Mouse (Mus musculus) neural tube, embryonic 14.5 days (tissue): ENCODE measurements around the gene Arhgap9. TPM values are rescaled to one million over a fixed set of nuclear protein-coding genes. Genes with fewer than 3 reads are reported as not detected.
A peak's percentile ranks its signal among the peaks of the same experiment; 100 is the strongest.

Source experiments
- ATAC-seq: fragments of 200-750 bp; cut with Nextera tagmentation; 2 replicates; pipeline ENCODE4 v1.8.0; 2017; ENCODE audit warnings: low read depth, mild to moderate bottlenecking, moderate TSS enrichment, moderate library complexity
- H3K27ac ChIP-seq: fragments of 300-500 bp; sonication (generic); 2 replicates; pipeline ENCODE4 v1.5.1; 2014; ENCODE audit warnings: low read depth, mild to moderate bottlenecking, control low read depth, low read length, moderate library complexity, mixed read lengths
- H3K27me3 ChIP-seq: fragments of 300-500 bp; sonication (generic); 2 replicates; pipeline ENCODE4 v1.6.1; 2014; ENCODE audit warnings: low read length; ENCODE audit not compliant: control insufficient read depth, insufficient read depth
- H3K36me3 ChIP-seq: fragments of 300-500 bp; sonication (generic); 2 replicates; pipeline ENCODE4 v1.6.1; 2014; ENCODE audit warnings: low read length, mixed read lengths; ENCODE audit not compliant: control insufficient read depth, insufficient read depth
- H3K4me1 ChIP-seq: fragments of 300-500 bp; sonication (generic); 2 replicates; pipeline ENCODE4 v1.6.1; 2014; ENCODE audit warnings: low read length; ENCODE audit not compliant: control insufficient read depth, insufficient read depth
- H3K4me2 ChIP-seq: fragments of 300-500 bp; sonication (generic); 2 replicates; pipeline ENCODE4 v1.6.1; 2014; ENCODE audit warnings: mild to moderate bottlenecking, low read depth, low read length, control low read depth
- H3K4me3 ChIP-seq: fragments of 300-500 bp; sonication (generic); 2 replicates; pipeline ENCODE4 v1.5.1; 2014; ENCODE audit warnings: low read depth, low read length, control low read depth, mixed read lengths
- H3K9ac ChIP-seq: fragments of 300-500 bp; sonication (generic); replicated peaks from 2 replicates; pipeline ENCODE4 v1.6.1; 2014; ENCODE audit warnings: low read depth, mild to moderate bottlenecking, control low read depth, low read length, mixed read lengths
- H3K9me3 ChIP-seq: fragments of 300-500 bp; sonication (generic); 2 replicates; pipeline ENCODE4 v1.6.1; 2016; ENCODE audit warnings: low read length; ENCODE audit not compliant: control insufficient read depth
- WGBS: fragments of 180-500 bp; shearing (Covaris S2); extraction: QIAGEN DNeasy Blood & Tissue Kit; methylation state at CpG from one replicate; pipeline ENCODE4 v1.1.7; 2014; 5-methylcytosine and 5-hydroxymethylcytosine counted together
- polyA plus RNA-seq: library from polyadenylated mRNA; unstranded; fragments of >200 nt; fragmentation: Nextera tagmentation; extraction: Ambion mirVana; gene quantifications from 2 replicates; pipeline ENCODE4 v1.2.1, GENCODE M21; 2014

The Arhgap9 gene
- polyA plus RNA-seq, 1 experiment from 2014 or later: 0.42 TPM

GRCm38 (mm10) chr10:127336952-127337351 lies 15.2 kb downstream of the Arhgap9 start:
- Histone ChIP-seq H3K4me3 (no peak overlapping the region), H3K9me3 (no peaks in the 10 kb centered on the region), H3K27ac (no peak overlapping the region), H3K9ac (no peak overlapping the region), H3K36me3 (no peaks in the 10 kb centered on the region), H3K4me1 (peaks cover 10% of the 10 kb centered on the region), H3K4me2 (no peak overlapping the region), H3K27me3 (peaks cover 6% of the 10 kb centered on the region)
- 77% methylated on average over 5 of the region's 5 CpGs for WGBS
- no peak for ATAC-seq

- Histone ChIP-seq H3K9ac (no peak overlapping the region), H3K36me3 (no peaks in the 10 kb centered on the region), H3K4me3 (no peak overlapping the region), H3K9me3 (no peaks in the 10 kb centered on the region), H3K4me2 (no peak overlapping the region), H3K27me3 (peaks cover 6% of the 10 kb centered on the region), H3K4me1 (peaks cover 10% of the 10 kb centered on the region), H3K27ac (no peak overlapping the region)
- 80% methylated on average over 6 of the region's 6 CpGs for WGBS
- ATAC-seq: no peak
These were observed 15.9 kb downstream of the Arhgap9 start for GRCm38 (mm10) chr10:127337536-127338099.

- WGBS: under 1% methylated on average over 30 of the region's 31 CpGs
- Histone ChIP-seq H3K4me2 (peak overlapping the region; percentile 55), H3K9me3 (no peaks in the 10 kb centered on the region), H3K27me3 (peaks cover 6% of the 10 kb centered on the region), H3K9ac (no peak overlapping the region), H3K27ac (peak overlapping the region; percentile 12; the same call in 1 of the 2 replicates), H3K4me3 (peak overlapping the region; percentile 28), H3K4me1 (peaks cover 10% of the 10 kb centered on the region), H3K36me3 (no peaks in the 10 kb centered on the region)
- peak; percentile 80; the same call in 1 of the 2 replicates for ATAC-seq
These were observed 17.3 kb downstream of the Arhgap9 start for GRCm38 (mm10) chr10:127338930-127339682.

GRCm38 (mm10) chr10:127339683-127340576 lies 18.2 kb downstream of the Arhgap9 start:
- peak overlapping the region; percentile 55 for H3K4me2 ChIP-seq
- peaks cover 6% of the 10 kb centered on the region for H3K27me3 ChIP-seq
- H3K36me3 ChIP-seq: no peaks in the 10 kb centered on the region
- peaks cover 10% of the 10 kb centered on the region for H3K4me1 ChIP-seq
- H3K4me3 ChIP-seq: peak overlapping the region; percentile 28
- no peak for ATAC-seq
- no peak overlapping the region for H3K9ac ChIP-seq
- no peaks in the 10 kb centered on the region for H3K9me3 ChIP-seq
- peak overlapping the region; percentile 12; the same call in 1 of the 2 replicates for H3K27ac ChIP-seq
- under 1% methylated on average over 39 of the region's 42 CpGs for WGBS

GRCm38 (mm10) chr10:127340577-127341359 lies 19.0 kb downstream of the Arhgap9 start:
- Histone ChIP-seq H3K9me3 (no peaks in the 10 kb centered on the region), H3K27ac (no peak overlapping the region), H3K4me2 (peak overlapping the region; percentile 55), H3K4me3 (peak overlapping the region; percentile 28), H3K36me3 (no peaks in the 10 kb centered on the region), H3K4me1 (peaks cover 10% of the 10 kb centered on the region), H3K27me3 (peaks cover 6% of the 10 kb centered on the region), H3K9ac (no peak overlapping the region; the same call in 1 of the 2 replicates)
- no peak for ATAC-seq
- under 1% methylated on average over 26 of the region's 27 CpGs for WGBS

GRCm38 (mm10) chr10:127341360-127341690 lies 19.6 kb downstream of the Arhgap9 start:
- H3K9me3 ChIP-seq: no peaks in the 10 kb centered on the region
- H3K4me2 ChIP-seq: peak overlapping the region; percentile 55
- H3K9ac ChIP-seq: no peak overlapping the region
- H3K4me1 ChIP-seq: peaks cover 10% of the 10 kb centered on the region
- no peaks in the 10 kb centered on the region for H3K36me3 ChIP-seq
- H3K27ac ChIP-seq: no peak overlapping the region
- 0% methylated on average over 11 of the region's 11 CpGs for WGBS
- H3K27me3 ChIP-seq: peaks cover 6% of the 10 kb centered on the region
- ATAC-seq: no peak
- peak overlapping the region; percentile 28 for H3K4me3 ChIP-seq

- H3K9ac ChIP-seq: no peak within 1 kb of the TSS; the same call in 1 of the 2 replicates
- H3K27me3 ChIP-seq: peaks cover 6% of the 10 kb centered on the region
- H3K4me2 ChIP-seq: peak within 1 kb of the TSS; percentile 55
- peak within 1 kb of the TSS; percentile 28 for H3K4me3 ChIP-seq
- H3K4me1 ChIP-seq: peaks cover 10% of the 10 kb centered on the region
- H3K9me3 ChIP-seq: no peaks in the 10 kb centered on the region
- 0 out of 2 replicates have a peak, but pooled peaks have one; percentile 38 for ATAC-seq
- H3K36me3 ChIP-seq: no peaks in the 10 kb centered on the region
- under 1% methylated on average over 29 of the region's 29 CpGs for WGBS
- H3K27ac ChIP-seq: no peak within 1 kb of the TSS
These were observed 20.3 kb downstream of the Arhgap9 start, which contains the start of gene Gli1 for GRCm38 (mm10) chr10:127341891-127342639. Gli1 (minus strand) TSS chr10:127341974.

- Histone ChIP-seq H3K27me3 (peaks cover 6% of the 10 kb centered on the region), H3K9ac (no peak overlapping the region), H3K27ac (no peak overlapping the region), H3K4me1 (peaks cover 10% of the 10 kb centered on the region), H3K4me3 (no peak overlapping the region), H3K36me3 (no peaks in the 10 kb centered on the region), H3K4me2 (no peak overlapping the region), H3K9me3 (no peaks in the 10 kb centered on the region)
- ATAC-seq: no peak
- WGBS: 76% methylated on average over 3 of the region's 3 CpGs
These were observed 21.3 kb downstream of the Arhgap9 start for GRCm38 (mm10) chr10:127343029-127343428.
